Mouse (Mus musculus) cerebellum, adult 9-11 months (tissue): ENCODE data around the gene Amh.
A peak's percentile ranks its signal among the peaks of the same experiment; 100 is the strongest.

Experiments
- DNase-seq: peaks from one replicate; pipeline ENCODE4 v3.0.0; 2022

Gene Amh

DNA sequence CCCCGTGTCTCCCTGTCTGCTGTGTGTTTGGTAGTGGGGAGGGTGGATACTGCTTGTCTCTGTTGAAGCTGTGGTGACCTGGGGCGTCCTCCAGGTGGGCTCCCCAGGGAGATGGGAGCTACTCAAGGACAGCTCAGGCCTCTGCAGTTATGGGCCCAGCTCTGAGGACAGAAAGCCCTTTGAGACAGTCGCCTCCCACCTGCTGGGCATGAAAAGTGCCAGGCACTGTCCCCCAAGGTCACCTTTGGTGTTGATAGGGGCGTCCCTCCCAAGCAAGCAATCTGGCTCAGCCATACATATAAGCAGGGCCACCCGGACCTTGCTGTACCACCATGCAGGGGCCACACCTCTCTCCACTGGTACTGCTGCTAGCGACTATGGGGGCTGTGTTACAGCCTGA, at the start of gene Amh:
Amh (plus strand) TSS at position 328 of the 400 bp plus-strand sequence.
- peak; percentile 63 for DNase-seq

DNA sequence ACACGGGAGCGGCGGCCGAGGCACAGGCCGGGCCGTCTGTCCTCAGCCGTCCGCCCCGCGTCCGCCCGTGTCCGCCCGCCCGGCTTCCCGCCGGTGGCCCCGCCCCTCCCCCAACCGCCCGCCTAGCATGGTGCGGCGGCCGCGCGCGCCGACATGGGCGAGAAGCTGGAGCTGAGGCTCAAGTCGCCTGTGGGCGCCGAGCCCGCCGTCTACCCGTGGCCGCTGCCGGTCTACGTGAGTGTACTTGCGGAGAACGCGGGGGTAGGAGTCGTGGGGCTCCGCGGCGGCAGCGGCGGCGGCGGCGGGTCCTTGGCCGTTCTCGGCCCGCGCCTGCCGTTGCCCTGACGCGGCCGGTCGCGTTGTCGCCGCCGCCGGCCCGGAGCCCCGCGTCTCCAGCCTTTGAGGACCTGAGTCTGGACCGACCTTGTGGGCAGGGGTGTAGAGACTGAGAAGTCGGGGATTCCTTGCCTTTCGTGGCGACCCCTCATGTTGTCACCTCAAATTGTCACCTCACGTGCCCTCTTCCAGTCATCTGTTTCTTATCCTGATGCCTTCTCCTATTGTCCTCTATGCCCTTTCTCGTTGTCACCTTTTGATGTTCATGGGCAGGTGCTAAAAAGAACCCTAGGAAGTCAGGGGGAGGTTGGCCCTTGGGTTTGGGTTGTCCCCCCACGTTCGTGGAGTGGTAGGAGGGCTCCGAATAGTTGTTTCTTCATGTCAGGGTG, 49.6 kb upstream of the Amh start:
- no peak for DNase-seq

DNA sequence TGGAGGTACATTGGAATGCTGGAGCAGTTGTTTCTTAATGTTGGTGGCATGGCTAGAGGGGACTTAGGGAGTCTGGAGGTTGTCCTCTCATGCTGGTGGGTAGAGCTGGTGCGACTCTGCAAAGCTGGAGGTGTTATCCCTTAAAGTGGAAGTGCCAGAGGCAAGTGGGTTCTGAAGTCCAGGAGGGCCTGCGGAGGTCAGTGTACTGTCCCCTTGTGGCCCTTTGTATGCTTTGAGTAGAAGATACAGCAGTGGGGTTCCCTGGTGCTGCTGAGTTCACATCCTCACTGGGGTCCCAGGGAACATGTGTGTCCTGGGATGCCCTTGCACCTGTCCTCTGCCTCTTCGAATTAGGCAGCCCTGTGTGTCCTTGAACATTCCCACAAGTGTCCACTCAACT, 48.9 kb upstream of the Amh start:
- no peak for DNase-seq

DNA sequence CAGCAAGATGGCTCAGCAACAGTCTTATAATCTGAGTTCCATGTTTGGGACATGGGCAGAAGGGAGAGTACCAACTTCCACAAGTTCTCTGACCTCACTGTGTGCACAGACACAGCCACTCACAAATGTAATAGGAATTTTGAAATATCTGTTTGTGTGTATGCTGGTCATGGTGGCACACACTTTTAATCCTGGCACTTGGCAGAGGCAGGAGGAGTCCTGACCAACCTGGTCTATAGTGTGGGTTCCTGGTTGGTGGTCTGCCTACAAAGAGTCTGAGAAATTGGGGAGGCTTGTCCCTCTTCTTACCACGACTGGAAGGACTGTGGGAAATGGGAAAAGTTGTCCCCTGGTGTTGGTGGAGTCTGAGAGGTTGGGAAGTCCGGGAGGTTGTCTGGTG, 48.5 kb upstream of the Amh start:
- no peak for DNase-seq

DNA sequence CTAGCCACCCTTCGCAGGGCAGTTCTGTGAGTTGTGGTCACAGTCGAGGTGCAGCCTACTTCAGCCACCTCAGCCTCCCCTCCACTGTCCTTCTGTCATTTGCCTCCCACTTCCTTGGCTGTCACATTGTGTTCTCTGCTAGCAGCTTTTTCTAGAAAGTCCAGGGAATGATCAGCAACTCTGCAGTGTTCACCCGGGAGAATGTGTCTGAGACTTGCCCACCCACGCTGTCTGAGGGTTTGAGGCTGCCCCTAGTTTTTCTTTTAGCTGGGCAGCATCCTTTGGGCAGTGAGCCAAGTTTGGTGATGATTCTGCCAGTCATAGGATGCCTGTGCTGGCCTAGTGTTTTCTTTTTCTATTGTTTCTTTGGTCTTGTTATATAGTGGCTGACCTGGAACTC, 48.1 kb upstream of the Amh start:
- DNase-seq = no peak

DNA sequence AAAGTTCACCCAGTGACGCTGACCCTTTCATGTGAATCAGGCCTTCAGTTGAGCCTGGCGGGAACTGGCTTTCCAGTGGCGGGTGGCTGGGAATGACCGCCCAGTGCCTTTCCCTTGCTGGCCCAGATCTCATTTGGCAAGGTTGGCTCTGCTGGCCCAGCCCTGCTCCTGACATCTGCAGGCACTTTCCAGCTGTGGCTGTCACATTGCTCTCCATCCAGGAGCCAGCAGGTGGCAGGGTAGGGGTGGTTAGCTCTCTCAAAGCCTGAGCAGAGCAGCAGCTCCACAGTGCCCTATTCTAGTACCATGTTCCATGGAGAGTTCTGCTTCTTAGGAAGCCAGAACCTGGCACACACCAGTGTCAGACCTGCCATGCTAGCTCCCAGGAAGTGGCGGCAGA, 47.3 kb upstream of the Amh start:
- DNase-seq = peak; percentile 70

DNA sequence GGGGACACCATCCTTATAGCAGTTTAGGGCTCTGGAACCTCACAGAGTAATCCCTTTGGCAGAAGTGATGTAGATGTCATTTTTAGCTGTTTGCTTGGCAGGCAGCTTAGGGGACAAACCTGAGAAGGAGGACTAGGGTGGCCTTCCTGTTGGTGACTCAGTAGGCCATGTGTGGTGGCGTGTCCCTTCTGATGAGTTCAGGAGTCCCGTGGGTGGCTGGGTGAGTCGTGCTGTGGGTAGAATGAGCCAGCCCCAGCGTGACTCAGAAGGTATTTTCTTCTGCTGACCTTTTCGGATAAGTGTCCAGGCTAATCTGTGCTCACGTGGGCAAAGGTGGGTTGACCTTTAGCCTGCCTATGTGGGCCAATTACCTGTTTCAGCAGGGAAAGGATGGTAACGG, 46.4 kb upstream of the Amh start:
- DNase-seq = no peak

DNA sequence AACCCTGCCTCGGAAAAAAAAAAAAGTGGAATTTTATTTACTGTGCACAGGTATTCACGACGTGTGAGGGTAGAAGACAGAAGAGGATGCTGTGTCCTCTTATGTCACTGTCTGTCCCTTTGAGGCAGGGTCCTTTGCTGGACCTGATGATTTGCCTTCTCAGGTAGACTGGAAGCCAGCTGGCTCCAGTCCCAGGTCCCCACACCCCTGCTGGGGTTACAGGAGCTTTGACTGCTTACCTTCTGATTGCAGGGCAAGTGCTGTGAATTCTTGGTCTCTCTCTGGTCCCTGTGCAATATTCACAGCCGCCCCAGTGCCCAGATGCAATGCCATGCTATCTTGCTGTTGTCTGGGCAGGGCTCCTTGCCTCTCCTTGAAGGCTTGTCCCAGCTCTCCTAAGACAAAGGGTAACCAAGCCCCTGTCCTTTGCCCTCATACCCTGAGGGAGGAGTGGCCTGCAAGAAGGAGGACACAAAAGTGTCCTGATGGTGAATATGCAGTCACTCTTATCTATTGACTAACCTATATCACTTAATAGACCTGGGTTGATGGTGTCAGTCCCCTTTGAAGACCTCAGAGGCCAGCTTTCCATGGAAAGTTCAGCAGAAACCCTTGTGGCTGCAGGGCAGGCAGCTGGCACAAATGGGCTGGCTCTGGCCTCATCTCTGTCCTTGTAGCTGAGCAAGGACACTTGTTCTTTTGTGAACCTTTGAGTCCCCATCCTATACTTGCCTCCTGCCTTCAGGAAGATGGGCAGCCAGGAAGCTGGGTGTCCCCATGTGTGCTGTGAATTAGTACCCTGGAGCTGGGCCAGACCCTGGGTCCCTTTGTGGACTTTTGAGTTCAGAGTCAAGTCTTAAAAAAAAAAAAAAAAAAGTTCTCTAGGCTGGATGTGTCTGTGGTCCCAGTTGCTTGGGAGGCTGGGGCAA, 44.2 kb upstream of the Amh start:
- no peak for DNase-seq

DNA sequence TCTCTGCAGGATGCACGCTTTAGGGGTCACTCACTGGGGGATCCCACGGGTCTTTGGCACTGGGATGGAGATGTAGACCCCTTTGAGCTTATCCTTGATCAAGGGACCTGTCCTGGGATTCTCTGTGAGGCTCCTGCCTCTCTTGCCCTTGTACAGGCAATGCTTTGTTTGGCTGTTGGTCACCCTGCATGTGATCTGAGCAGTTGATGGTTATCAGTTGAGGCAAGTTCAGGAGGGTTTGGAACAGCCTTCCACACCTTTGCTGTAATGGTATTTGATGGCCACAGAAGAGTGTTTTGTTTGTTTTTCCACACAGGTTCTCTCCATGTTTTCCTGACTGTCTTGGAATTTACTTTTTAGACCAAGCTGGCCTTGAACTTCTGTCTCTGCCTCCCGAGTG, 43.2 kb upstream of the Amh start:
- no peak for DNase-seq

DNA sequence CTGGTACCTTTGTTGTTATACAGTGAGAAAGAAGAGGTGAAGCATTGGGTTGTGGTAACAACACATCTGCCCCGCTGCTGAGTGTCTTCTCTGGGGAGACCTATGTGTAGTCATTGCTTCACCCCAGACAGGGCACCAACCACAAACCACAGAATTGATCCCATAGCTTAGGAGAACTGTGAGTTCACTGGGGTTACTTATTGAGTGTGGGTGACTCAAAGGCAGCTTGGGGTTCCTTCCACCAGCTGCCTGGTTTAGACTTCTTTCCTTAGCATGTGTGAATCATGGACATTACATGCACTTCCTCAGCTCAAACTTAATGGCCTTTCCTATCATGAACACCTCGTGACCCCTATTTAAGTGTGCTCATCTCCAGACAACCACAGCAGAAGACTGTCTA, 41.5 kb upstream of the Amh start:
- DNase-seq = no peak

DNA sequence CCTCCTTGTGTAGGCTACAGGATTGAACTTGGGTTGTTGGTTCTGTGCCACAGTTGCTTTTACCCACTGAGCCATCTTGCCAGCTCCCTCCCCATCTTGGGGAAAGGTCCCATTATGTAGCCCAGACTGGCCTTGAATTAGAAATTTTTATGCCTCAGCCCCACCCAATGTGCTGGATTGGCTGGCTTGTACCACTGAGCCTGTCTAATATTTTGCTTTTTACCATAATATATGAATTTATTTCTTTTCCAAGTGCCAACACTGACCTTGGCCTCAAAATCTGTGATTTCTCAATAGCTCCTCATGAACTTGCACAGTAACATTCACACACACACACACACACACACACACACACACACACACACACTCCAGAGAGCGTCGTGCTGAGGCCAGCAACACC, 39.3 kb upstream of the Amh start:
- DNase-seq = no peak

DNA sequence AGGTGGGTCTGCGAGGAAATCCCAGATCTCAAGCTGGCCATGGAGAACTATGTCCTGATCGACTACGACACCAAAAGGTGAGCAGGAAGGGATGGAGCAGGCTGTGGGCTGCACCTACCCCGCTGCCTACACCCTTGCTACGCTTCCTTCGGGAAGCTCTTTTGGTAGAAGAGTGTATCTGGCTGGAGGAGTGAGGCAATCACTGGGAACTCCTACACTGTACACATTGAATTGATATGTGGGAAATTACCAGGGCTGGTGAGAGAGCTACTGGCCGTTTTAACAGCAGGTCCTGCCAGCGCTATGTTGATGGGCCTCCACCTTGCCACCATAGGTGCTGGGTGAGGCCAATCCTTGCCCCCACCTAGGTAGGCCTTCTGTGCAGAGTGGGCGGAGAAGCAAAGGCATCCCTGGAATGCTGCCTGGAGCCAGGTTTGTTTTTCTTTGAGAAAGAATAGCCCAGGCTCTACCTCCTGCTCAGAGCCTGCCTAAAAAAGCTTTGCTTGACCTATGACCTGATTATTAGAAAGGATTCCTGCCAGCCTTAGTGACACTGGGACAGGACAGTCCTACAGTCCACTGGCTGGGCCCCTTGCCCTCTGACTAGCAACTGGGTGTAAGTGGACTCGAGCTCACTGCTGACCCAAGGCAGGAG, 38.8 kb upstream of the Amh start:
- no peak for DNase-seq

DNA sequence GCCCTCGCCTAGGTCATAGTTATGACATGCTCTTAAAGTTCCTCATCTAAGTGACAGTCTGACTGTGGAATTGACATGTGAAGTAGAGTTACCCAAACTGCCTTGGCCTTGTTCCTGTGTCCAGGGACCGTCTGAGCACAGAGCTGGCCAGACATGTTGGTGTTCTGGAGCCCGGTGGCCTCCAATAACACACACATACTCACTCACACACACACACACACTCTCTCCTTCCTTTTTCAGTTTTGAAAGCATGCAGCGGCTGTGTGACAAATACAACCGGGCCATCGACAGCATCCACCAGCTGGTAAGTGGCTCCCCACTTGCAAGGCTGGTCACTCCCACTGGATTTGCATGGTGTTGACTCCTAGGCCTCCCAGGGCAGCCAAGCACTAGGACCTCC, 36.7 kb upstream of the Amh start:
- no peak for DNase-seq

DNA sequence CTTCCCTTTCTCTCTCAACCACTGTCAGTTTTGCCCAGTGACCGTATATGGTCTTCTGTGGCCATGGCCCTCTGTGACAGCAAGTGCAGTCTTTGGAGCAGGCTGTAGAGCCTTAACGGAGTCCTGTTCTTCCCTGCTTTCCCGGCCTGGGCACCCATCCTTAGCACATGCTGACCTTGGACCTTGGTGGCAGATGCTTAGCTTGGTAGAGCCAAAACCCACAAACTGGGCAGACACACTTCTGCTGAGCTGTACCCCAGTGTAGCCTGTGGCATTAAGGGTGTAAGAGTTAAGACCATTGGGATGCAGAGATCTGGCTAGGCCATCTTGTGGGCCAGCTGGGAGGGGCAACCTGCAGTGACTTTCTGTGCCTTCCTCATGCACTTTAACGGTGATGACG, 31.2 kb upstream of the Amh start:
- DNase-seq = no peak

DNA sequence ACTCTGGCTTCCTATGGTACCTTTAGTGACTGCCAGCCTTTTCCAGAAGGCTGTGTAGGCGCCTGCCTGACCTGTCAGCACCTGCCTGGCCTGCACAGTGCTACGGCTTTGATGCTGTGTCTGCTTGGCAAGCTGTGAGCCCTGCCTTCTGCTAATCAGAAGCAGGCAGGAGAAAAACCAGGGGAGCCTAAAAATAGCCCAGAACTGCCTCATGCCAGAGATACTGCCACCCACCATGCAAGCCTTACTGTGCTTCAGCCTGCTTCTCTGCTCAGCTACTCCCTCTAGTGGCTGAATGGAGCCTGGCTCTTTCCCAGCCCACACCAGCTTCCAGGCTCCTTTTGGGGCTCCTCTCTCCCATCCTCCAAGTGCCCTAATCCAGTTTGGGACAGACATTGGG, 30.5 kb upstream of the Amh start:
- peak; percentile 98 for DNase-seq

DNA sequence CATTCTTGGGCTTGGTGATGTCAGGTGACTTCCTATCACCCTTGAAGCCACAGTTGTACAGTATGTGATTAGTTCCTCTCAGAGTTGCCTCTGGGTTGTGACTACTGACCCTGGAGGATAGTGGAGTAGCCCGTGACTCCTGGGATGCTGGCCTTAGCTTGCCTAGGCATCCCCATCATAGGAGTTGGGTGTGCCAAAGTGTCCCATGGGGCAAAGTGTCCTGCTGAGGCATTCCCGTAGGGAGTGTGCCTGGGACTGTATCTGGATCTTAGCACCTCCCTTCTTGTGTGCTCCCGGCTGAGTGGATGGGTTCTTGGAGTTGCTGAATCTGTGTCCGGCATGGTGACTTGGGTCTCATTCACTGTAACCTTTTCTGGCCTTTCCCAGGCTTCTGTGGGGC, 30.1 kb upstream of the Amh start:
- peak; percentile 77 for DNase-seq

DNA sequence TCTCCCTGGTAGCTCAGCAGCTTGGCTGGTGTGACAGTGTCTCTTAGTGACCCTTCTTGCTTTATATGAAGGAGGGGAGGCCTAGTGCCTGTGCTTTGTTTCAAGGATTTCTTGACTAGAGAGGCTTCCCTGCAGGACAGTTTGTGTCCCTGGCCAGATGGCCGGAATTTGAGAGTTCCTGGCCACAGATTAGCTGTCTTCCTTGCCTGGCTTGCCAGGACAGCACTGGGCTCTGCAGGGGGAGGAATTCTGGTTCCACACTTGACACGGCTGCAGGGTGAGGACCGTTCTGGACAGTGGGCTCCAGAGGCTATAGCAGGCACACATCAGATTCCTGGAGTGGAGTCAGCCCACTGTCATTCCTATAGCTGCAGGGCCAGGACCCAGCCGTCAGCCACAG, 29.3 kb upstream of the Amh start:
- DNase-seq = peak; percentile 90

DNA sequence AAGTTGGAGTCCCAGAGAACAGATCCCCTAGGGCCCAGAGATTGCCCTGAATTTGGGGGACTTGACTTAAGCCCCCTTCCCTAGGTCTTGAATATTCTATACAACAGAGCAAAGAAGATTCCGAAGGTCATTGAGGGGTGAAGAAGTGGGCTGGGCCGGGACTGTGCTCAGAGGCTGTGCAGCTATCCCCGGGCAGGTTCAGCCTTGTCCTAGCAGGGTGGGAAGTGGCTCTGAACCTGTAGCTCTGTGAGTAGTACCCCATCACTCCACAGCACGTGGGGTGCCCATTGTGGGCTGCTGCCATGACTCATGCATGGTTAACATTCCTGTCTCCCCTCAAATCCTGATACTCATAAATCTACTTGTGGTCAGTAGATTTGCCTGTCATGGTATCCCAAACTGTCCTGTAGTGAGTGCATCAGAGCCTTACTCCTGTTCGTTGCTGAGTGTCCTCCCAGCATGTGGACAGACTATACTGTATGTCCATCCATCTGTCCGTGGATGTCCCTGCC, 28.6 kb upstream of the Amh start:
- DNase-seq = no peak

DNA sequence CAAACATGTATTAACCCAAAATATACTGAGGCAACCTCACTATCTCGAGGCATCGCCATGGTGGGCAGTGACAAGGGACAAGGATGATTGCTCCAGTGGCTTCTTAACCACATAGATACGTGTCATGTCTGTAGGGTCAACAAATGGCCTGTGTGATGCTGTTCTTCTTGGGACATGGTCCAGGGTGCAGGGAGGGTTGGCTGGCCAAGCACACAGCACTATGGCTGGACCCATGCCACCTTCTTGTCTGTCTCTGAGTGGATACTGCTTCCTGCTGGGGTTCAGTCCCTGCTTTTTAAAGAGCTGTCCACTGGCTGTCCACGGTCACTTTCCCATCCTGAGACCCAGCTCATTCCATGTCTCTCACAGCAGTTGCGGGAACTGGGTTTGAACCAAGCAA, 27.9 kb upstream of the Amh start:
- DNase-seq = peak; percentile 74

DNA sequence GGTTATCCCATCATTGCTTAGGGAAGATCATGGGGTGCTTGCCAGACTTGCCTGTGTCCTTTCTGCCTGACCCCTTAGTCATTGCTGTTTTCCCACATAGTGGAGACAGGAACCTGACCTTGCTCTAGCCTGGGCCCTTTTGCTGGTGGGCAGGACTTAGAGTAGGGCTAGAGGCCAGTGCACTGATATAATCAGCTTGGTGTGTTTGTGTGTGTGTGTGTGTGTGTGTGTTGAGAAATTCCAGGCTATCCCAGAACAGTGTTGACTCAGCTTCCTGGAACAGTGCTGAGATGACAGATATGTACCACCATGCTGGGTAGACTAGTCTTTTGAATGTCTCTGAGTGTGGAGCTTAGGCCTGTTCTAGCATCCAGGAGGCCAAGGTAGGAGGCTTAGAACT, 25.5 kb upstream of the Amh start:
- no peak for DNase-seq

DNA sequence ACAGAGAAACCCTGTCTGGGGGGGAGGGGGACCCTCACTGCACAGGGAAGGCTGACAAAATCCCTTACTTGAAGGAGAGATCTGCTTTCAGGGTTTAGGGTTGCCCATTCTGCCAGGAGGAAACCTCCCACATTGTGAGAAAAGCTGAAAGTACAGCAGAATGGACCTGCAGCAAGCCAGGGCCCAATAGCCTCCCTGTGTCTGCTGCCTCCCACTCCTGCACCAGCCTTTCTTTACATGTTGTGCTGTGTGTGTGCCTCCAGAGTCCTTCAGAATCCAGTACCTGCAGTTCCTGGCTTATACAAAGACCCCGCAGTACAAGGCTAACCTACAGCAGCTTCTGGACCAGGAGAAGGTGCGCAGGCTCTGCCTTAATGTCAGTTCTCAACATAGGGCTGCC, 20.7 kb upstream of the Amh start:
- no peak for DNase-seq

DNA sequence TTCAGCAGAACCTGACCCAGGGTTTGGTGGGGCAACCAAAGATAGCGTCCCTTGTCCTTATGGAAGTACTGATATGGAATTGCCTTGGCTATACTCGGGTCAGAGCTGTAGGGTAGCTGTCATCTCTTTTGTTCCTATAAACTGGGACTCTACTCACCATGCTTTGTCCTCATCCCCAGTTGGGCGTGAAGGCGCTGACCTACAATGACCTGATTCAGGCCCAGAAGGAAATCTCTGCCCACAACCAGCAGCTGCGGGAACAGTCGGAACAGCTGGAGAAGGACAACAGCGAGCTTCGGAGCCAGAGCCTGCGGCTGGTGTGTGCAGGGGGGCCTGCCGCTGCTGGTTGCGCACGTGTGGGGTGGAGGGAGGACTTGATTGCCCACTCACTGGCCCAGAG, 20.2 kb upstream of the Amh start:
- no peak for DNase-seq

DNA sequence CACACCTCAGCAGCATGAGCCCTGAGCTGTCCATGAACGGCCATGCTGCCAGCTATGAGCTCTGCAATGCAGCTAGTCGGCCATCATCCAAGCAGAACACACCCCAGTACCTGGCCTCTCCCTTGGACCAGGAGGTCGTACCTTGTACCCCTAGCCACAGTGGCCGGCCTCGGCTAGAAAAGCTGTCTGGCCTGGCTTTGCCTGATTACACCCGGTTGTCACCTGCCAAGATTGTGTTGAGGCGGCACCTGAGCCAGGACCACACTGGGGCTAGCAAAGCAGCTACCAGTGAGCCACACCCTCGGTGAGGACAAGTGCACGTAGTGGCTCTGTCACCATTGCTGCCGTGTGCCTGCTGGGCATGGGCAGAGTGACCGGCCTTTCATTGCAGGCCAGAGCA, 19.1 kb upstream of the Amh start:
- DNase-seq = peak; percentile 47

DNA sequence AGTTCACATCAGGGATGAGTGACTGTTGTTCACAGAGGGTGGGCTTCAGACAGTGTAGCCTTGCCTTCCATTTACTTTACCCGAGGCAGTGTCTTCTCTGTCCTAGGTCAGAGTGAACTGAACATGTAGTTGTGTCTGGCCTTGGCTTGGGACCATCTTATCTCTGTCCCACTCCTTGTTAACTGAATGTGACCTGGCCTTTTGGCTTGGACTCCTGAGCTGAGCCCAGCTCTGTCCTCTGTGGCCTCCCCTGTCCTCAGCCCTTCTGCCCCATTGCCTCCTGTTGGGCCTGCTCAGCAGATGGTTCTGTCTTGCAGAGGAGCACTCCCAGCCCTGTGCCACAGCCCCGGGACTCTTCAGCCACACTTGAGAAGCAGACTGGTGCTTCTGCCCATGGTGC, 17.5 kb upstream of the Amh start:
- peak; percentile 25 for DNase-seq
